Mouse (Mus musculus): ENCODE data around the gene Plcz1.

The Plcz1 gene

GRCm38 (mm10) chr6:139947106-139947879 is 94.0 kb downstream of the Plcz1 start:
- DNase-seq (ENCODE audit: low spot score): no peak
